Mouse (Mus musculus) heart, postnatal 0 days (tissue): Measurements from ENCODE around the gene Hoxa6. TPM values are rescaled to one million over a fixed set of nuclear protein-coding genes. Genes with fewer than 3 reads are reported as not detected.

Source experiments
- ATAC-seq: fragments of 200-750 bp; cut with Nextera tagmentation; 2 replicates; pipeline ENCODE4 v1.8.0; 2017; ENCODE audit warnings: low read depth, moderate number of reproducible peaks, moderate library complexity; ENCODE audit not compliant: insufficient read depth
- DNase-seq: peaks from one replicate; pipeline ENCODE4 v3.0.0-alpha.2; 2016; ENCODE audit warnings: low spot score
- H3K27ac ChIP-seq: fragments of 300-500 bp; sonication (generic); 2 replicates; pipeline ENCODE4 v1.5.1; 2014; ENCODE audit warnings: low read depth, mild to moderate bottlenecking
- H3K27me3 ChIP-seq: fragments of 300-500 bp; sonication (generic); 2 replicates; pipeline ENCODE4 v1.6.1; 2014; ENCODE audit warnings: low read length, mixed read lengths; ENCODE audit not compliant: control insufficient read depth, insufficient read depth
- H3K36me3 ChIP-seq: fragments of 300-500 bp; sonication (generic); replicated peaks from 2 replicates; pipeline ENCODE4 v1.6.1; 2014; ENCODE audit warnings: low read length, mixed read lengths; ENCODE audit not compliant: control insufficient read depth, insufficient read depth
- H3K4me1 ChIP-seq: fragments of 300-500 bp; sonication (generic); 2 replicates; pipeline ENCODE4 v1.6.1; 2014; ENCODE audit warnings: antibody characterized with exemption; ENCODE audit not compliant: control insufficient read depth, insufficient read depth
- H3K4me2 ChIP-seq: fragments of 300-500 bp; sonication (generic); 2 replicates; pipeline ENCODE4 v1.6.1; 2014; ENCODE audit warnings: low read depth, mild to moderate bottlenecking, low read length, moderate library complexity
- H3K4me3 ChIP-seq: fragments of 300-500 bp; sonication (generic); 2 replicates; pipeline ENCODE4 v1.5.1; 2014; ENCODE audit warnings: low read depth, low read length
- H3K9ac ChIP-seq: fragments of 300-500 bp; sonication (generic); replicated peaks from 2 replicates; pipeline ENCODE4 v1.6.1; 2014; ENCODE audit warnings: low read depth, low read length, mixed read lengths
- H3K9me3 ChIP-seq: fragments of 300-500 bp; sonication (generic); replicated peaks from 2 replicates; pipeline ENCODE4 v1.6.1; 2016; ENCODE audit warnings: low read length; ENCODE audit not compliant: control insufficient read depth
- CTCF ChIP-seq: IDR thresholded peaks from 2 replicates; pipeline ENCODE4 v1.5.1; 2016; ENCODE audit warnings: antibody characterized with exemption, control low read depth, low read depth
- EP300 ChIP-seq: IDR thresholded peaks from 2 replicates; pipeline ENCODE4 v1.6.1; 2016; ENCODE audit warnings: antibody characterized with exemption, low read depth
- WGBS: fragments of 180-500 bp; shearing (Covaris S2); extraction: QIAGEN DNeasy Blood & Tissue Kit; methylation state at CpG from one replicate; pipeline ENCODE4 v1.1.7; 2014; 5-methylcytosine and 5-hydroxymethylcytosine counted together
- polyA plus RNA-seq: library from polyadenylated mRNA; unstranded; fragments of >200 nt; fragmentation: Nextera tagmentation; extraction: Ambion mirVana; gene quantifications from 2 replicates; pipeline ENCODE4 v1.2.1, GENCODE M21; 2015
- total RNA-seq: library from RNA; depleted of rRNA; stranded (reverse); fragments of >200 nt; gene quantifications from 2 replicates; pipeline ENCODE4 v1.2.3, GENCODE M21; 2014; ENCODE audit warnings: low replicate concordance

Gene Hoxa6
- total and polyA plus RNA-seq, 2 experiments from 2014 or later, result not detected

DNA sequence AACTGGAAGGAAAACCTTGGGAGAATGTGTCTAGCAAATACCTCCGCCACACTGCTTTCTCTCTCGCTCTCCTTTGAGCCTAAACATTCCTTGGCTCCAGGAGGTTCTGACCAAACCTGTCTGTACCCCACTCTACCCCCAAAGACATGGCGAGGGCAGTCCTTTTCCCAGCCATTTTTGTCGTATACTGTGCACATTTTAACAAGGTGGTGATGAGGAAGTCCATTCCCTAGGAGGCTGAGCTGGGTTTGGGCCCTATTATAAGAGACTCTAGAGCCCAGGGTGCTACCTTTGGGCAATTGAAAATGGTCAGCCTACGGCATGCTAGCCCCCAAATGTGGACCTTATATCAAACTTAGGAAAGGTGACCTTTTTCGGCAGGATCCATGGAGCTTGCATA, 27.3 kb upstream of the Hoxa6 start:
- H3K27me3 ChIP-seq, result peaks cover 99% of the 10 kb centered on the region
- TF ChIP-seq CTCF (no peak), EP300 (no peak)

DNA sequence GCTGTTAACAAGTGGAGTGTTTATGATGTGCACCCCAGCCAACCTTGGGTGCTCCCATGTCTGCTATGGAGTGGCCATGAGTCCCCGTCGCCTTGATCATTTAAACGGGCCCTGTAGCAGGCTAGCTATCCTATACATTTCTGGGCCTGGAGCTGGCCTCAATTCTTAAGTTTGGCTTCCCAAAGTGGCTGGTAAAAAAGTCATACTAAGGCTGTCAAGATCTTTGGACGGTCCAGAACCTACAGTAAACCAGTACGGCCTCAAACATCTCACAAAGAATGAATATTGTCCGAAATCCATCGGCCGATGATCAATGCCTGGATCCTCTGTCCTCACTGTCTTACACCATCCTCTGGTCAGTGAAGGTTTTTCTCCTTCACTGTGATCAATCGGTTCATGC, 26.7 kb upstream of the Hoxa6 start:
- 0 out of 2 replicates have a peak, but pooled peaks cover 3% of the 10 kb centered on the region for H3K4me1 ChIP-seq
- no peak overlapping the region for H3K4me2 ChIP-seq
- H3K36me3 ChIP-seq, result no peaks in the 10 kb centered on the region
- no peak overlapping the region for H3K27ac ChIP-seq
- ATAC-seq, result no peak
- DNase-seq, result no peak
- 37% methylated on average over 9 of the region's 9 CpGs for WGBS
- no peaks in the 10 kb centered on the region for H3K9me3 ChIP-seq
- H3K4me3 ChIP-seq, result peak overlapping the region; percentile 19; the same call in 1 of the 2 replicates
- TF ChIP-seq EP300 (no peak), CTCF (no peak)
- no peak overlapping the region for H3K9ac ChIP-seq
- peaks cover 99% of the 10 kb centered on the region for H3K27me3 ChIP-seq

More for the DNA sequence above, 27.3 kb upstream of the Hoxa6 start:
- no peak overlapping the region for H3K9ac ChIP-seq
- H3K4me1 ChIP-seq, result 0 out of 2 replicates have a peak, but pooled peaks cover 3% of the 10 kb centered on the region
- WGBS, result 28% methylated on average over 6 of the region's 6 CpGs
- no peak overlapping the region for H3K4me2 ChIP-seq
- DNase-seq (no peak), ATAC-seq (no peak)
- no peaks in the 10 kb centered on the region for H3K36me3 ChIP-seq
- no peak overlapping the region for H3K4me3 ChIP-seq
- H3K9me3 ChIP-seq, result no peaks in the 10 kb centered on the region
- no peak overlapping the region for H3K27ac ChIP-seq

DNA sequence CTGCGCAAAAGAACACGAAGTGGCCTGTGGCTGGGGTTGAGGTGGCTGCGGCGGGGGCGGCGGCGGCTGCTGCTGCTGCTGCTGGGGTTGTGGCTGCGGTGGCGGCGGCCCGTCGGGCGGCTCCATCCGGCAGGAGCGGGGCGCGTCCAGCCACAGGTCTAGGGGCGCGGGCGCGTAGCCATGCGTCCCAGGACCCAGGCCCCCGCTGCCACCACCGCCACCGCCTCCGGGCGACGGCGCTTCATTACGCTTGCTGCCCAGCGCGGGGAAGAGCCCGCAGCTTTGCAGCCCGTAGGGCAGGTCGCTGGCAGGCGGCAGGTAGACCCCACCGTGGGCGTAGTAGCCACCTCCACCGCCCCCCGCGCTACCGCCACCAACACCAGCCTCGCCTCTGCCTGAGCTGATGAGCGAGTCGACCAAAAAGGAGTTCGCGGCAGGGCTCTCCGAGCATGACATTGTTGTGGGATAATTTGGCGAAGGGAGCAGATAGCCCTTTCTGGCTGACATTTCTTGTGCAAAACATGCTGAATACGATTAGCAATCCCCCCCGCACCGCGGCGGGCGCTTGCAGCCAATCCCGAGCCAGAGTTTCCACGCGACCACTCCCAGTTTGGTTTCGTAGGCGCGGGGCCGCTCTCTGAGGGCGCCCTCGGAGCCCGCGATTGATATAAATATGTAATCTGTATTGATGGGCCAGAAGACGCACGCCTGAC, 26.1 kb upstream of the Hoxa6 start:
- TF ChIP-seq EP300 (no peak), CTCF (no peak)
- ATAC-seq, result no peak
- no peak for DNase-seq
- H3K27ac ChIP-seq, result no peak overlapping the region
- no peaks in the 10 kb centered on the region for H3K36me3 ChIP-seq
- no peaks in the 10 kb centered on the region for H3K4me1 ChIP-seq
- peak overlapping the region; percentile 19; the same call in 1 of the 2 replicates for H3K4me3 ChIP-seq
- H3K9ac ChIP-seq, result no peak overlapping the region
- 1% methylated on average over 60 of the region's 68 CpGs for WGBS
- H3K4me2 ChIP-seq, result no peak overlapping the region
- no peaks in the 10 kb centered on the region for H3K9me3 ChIP-seq
- H3K27me3 ChIP-seq, result peaks cover 99% of the 10 kb centered on the region

DNA sequence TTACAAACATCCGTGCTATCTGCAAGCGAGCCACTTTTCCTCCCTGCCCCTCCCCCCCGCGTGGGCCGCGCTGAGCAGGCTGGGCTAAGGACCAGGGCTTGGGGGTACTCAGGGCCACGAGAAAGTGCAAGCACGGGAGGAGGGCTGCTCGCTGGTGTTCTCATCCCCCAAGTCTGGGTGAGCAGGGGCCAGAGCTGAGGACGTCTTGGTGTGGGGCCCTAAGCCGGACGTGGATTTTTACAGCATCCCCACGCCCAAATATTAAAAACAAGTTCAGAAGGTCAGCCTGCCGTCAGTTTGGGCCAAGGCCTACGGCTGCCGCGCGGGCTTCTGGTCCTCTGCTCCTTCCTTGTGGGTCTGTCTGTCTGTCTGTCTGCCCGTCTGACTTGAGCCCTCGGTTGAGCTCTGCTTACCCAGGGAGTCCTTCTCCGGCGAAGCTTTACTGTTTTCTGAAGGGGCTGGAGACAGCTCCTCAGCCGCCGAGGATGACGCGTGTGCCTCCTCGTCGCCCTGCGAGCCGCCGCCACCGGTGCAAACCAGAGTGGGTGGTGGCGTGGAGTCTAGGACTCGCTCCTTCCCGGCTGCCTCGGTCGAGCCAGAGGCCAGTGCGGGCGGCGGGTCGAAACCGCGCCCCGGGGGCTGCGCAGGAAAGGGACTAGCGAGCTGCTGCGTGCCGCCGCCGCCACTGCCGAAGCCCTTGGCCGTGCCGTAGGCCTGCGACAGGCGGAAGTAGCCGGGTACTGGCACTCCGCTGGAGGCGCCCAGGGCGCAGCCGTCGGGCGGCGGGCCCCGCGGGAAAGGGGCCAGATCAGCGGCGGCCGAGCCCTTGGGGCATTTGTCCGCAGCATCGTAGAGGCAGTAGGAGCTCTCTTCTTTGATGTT, 25.3 kb upstream of the Hoxa6 start:
- no peak for DNase-seq
- no peak for TF ChIP-seq CTCF
- TF ChIP-seq EP300, result no peak
- WGBS, result 2% methylated on average over 66 of the region's 70 CpGs

DNA sequence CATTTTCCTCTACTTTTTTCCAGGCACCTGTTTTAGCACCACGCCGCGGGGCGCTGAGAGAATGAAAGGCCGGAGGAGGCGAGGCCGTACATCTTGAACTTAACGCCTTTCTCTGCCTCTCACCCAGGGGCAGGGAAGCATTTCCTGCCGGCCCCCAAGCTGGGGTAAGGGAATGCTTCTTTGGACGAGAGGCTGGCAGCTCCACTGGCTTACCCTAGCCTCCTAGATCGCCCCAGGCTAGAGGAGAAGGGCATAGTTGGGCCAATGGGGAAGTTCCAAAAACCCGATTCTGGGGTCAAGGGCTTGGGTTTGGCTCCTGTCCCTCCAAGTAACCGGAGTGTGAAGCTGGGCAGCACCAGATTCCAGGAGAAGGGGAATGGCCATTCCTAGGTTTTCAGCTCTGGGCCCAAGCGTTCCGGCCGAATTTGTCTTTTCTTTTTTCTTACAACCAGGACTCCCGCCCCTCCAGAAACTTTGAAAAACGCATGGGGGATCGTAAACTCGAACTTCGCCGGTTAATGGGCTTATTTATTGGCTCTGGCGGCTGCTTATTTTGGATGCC, 24.5 kb upstream of the Hoxa6 start:
- H3K27me3 ChIP-seq, result peaks cover 98% of the 10 kb centered on the region
- no peaks in the 10 kb centered on the region for H3K9me3 ChIP-seq
- whole genome bisulfite sequencing, result 2% methylated on average over 23 of the region's 23 CpGs
- TF ChIP-seq EP300 (no peak), CTCF (no peak)
- no peak overlapping the region for H3K9ac ChIP-seq
- no peaks in the 10 kb centered on the region for H3K36me3 ChIP-seq
- ATAC-seq, result no peak
- DNase-seq, result no peak
- no peak overlapping the region for H3K4me2 ChIP-seq
- no peak overlapping the region for H3K27ac ChIP-seq
- no peaks in the 10 kb centered on the region for H3K4me1 ChIP-seq
- 0 out of 2 replicates have a peak overlapping the region, but pooled peaks have one; percentile 6 for H3K4me3 ChIP-seq

More for the DNA sequence above, 25.3 kb upstream of the Hoxa6 start:
- Histone ChIP-seq H3K9me3 (no peaks in the 10 kb centered on the region), H3K4me3 (peak overlapping the region; percentile 19; the same call in 1 of the 2 replicates), H3K27me3 (peaks cover 99% of the 10 kb centered on the region), H3K36me3 (no peaks in the 10 kb centered on the region), H3K9ac (no peak overlapping the region), H3K4me1 (no peaks in the 10 kb centered on the region), H3K27ac (no peak overlapping the region), H3K4me2 (no peak overlapping the region; the same call in 1 of the 2 replicates)
- peak; percentile 30; the same call in 1 of the 2 replicates for ATAC-seq
